ENCODE assay signal across 8 mouse cellular contexts in the genomic region with DNA sequence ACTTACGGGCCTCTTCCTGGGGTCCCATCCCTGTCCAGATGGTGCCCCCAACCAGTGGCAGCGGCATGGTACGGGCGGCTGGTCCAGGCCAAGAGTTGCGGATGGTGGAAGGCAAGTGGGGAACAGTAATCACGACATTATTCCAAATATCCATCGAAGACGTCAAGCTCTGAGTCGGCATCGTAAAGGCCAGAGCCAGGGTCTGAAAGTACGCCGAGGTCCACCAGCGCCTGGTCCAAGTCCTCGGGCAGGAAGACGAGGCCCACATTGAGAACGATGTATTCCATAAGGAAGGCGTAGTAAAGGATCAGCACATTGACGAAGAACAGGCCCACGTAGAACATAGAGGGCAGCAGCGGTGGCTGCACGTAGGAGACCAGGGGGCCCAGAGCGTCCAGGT. TPM values are rescaled to one million over a fixed set of nuclear protein-coding genes. Genes with fewer than 3 reads are reported as not detected.
DNase-seq lines count a peak whose midpoint lies in the region; ATAC-seq and TF ChIP-seq lines count a peak whose summit lies in the region.

No protein-coding gene starts in this region.

- no peak for TF ChIP-seq POLR2A in kidney, adult 2 months (IDR thresholded peaks at IDR 0.05; ENCODE audit: low read depth, low read length)

- no peak for TF ChIP-seq CTCF in kidney, adult 2 months (conservative IDR thresholded peaks at IDR 0.05; ENCODE audit: insufficient read depth, insufficient read length, low read depth, low read length)
- no peak for TF ChIP-seq CTCF in G1E (IDR thresholded peaks at IDR 0.05; ENCODE audit: low read depth, low read length)

- no peak for DNase-seq in kidney, adult 2 months
- no peak for DNase-seq in kidney, postnatal 4 days
- no peak for DNase-seq in G1E (ENCODE audit: low spot score)
- peak; percentile 38 for DNase-seq in forebrain, embryonic 10.5 days (ENCODE audit: extremely low spot score, low spot score)
- DNase-seq in mesoderm, embryonic 11.5 days (ENCODE audit: low read depth, low spot score): peak; percentile 18
- no peak for DNase-seq in retina, postnatal 1 day

- no peaks in the 10 kb centered on the region for H3K9me3 ChIP-seq in G1E (replicated peaks)
- no peaks in the 10 kb centered on the region for H3K9me3 ChIP-seq in forebrain, embryonic 10.5 days
- H3K9me3 ChIP-seq in intestine, embryonic 15.5 days: no peaks in the 10 kb centered on the region

- 4% methylated on average over 22 of the region's 22 CpGs for WGBS in kidney, adult 2 months
- WGBS in forebrain, embryonic 10.5 days: 6% methylated on average over 22 of the region's 22 CpGs
- WGBS in intestine, embryonic 15.5 days: 4% methylated on average over 22 of the region's 22 CpGs

- peaks cover 12% of the 10 kb centered on the region; the same call in 1 of the 2 replicates for H3K4me1 ChIP-seq in kidney, adult 2 months (ENCODE audit: control insufficient read depth, insufficient read depth, low read length)
- peaks cover 53% of the 10 kb centered on the region for H3K4me1 ChIP-seq in G1E (ENCODE audit: insufficient read depth, low read depth, low read length)
- peaks cover 61% of the 10 kb centered on the region for H3K4me1 ChIP-seq in forebrain, embryonic 10.5 days
- peaks cover 27% of the 10 kb centered on the region for H3K4me1 ChIP-seq in intestine, embryonic 15.5 days (replicated peaks)

- H3K27ac ChIP-seq in kidney, adult 2 months (ENCODE audit: insufficient read depth, low read depth, low read length): no peak overlapping the region
- H3K27ac ChIP-seq in forebrain, embryonic 10.5 days: peak overlapping the region; percentile 92
- H3K27ac ChIP-seq in intestine, embryonic 15.5 days: peak overlapping the region; percentile 91

- H3K9ac ChIP-seq in intestine, embryonic 15.5 days: peak overlapping the region; percentile 88

- ATAC-seq in G1E (ENCODE audit: extremely low read depth, insufficient number of reproducible peaks, low FRiP score, poor library complexity, severe bottlenecking): no peak
- ATAC-seq in intestine, embryonic 15.5 days: no peak; the same call in 1 of the 2 replicates
- no peak for ATAC-seq in erythroid progenitor cell, adult 5-6 weeks (replicated peaks; ENCODE audit: low FRiP score, poor library complexity, severe bottlenecking)

- H3K27me3 ChIP-seq in kidney, adult 2 months (replicated peaks; ENCODE audit: control insufficient read depth, insufficient read depth, low read length): no peaks in the 10 kb centered on the region
- H3K27me3 ChIP-seq in G1E (ENCODE audit: insufficient read depth, low read length): no peaks in the 10 kb centered on the region
- no peaks in the 10 kb centered on the region for H3K27me3 ChIP-seq in forebrain, embryonic 10.5 days (ENCODE audit: poor library complexity, severe bottlenecking)
- H3K27me3 ChIP-seq in intestine, embryonic 15.5 days (replicated peaks): no peaks in the 10 kb centered on the region

- no peaks in the 10 kb centered on the region for H3K36me3 ChIP-seq in kidney, adult 2 months (ENCODE audit: control insufficient read depth, insufficient read depth, low read length)
- peaks cover 29% of the 10 kb centered on the region for H3K36me3 ChIP-seq in G1E (replicated peaks)
- no peaks in the 10 kb centered on the region for H3K36me3 ChIP-seq in forebrain, embryonic 10.5 days (replicated peaks)
- no peaks in the 10 kb centered on the region for H3K36me3 ChIP-seq in intestine, embryonic 15.5 days

- peak overlapping the region; percentile 80 for H3K4me3 ChIP-seq in kidney, adult 2 months (ENCODE audit: insufficient read depth, low read depth, low read length)
- H3K4me3 ChIP-seq in G1E (ENCODE audit: low read depth, low read length): peak overlapping the region; percentile 77
- peak overlapping the region; percentile 79 for H3K4me3 ChIP-seq in forebrain, embryonic 10.5 days
- H3K4me3 ChIP-seq in intestine, embryonic 15.5 days (replicated peaks): peak overlapping the region; percentile 90

- H3K4me2 ChIP-seq in intestine, embryonic 15.5 days (replicated peaks): peak overlapping the region; percentile 90

RNA-seq across cellular contexts. Expression of a gene that starts 0.6 kb away (rescaled TPM):
- 40.0 and 41.0 TPM in 2 replicates for polyA plus RNA-seq in kidney, adult 2 months (2012; rRNA removed)
- total RNA-seq in G1E (2014; fragmentation: Nextera tagmentation) (7.1 and 12.1 TPM in 2 replicates), G1E (2017) (5.0 and 7.5 TPM in 2 replicates)
- 20.2 and 23.2 TPM in 2 replicates for polyA plus RNA-seq in G1E (2012)
- 14.1 and 14.6 TPM in 2 replicates for polyA plus RNA-seq in forebrain, embryonic 10.5 days (2016; fragmentation: Nextera tagmentation; extraction: Ambion mirVana)
- 14.1 and 14.7 TPM in 2 replicates for polyA plus RNA-seq in intestine, embryonic 15.5 days (2015; fragmentation: Nextera tagmentation; extraction: Ambion mirVana)
- total RNA-seq in erythroid progenitor cell, adult 5-6 weeks (2015; ENCODE audit: low replicate concordance): 2.2 and 5.4 TPM in 2 replicates
- 1.8 TPM in 1 of 2 replicates, not detected in the other for total RNA-seq in erythroid progenitor cell, adult 5-6 weeks (2017; ENCODE audit: low replicate concordance)

RNA-seq across cellular contexts. Expression of a gene that starts 2.9 kb away (rescaled TPM):
- 15.7 and 16.8 TPM in 2 replicates for polyA plus RNA-seq in kidney, adult 2 months (2012; rRNA removed)
- total RNA-seq in G1E (2014; fragmentation: Nextera tagmentation) (47.7 and 47.9 TPM in 2 replicates), G1E (2017) (11.9 and 12.6 TPM in 2 replicates)
- 15.4 and 18.1 TPM in 2 replicates for polyA plus RNA-seq in G1E (2012)
- 26.0 and 29.7 TPM in 2 replicates for polyA plus RNA-seq in forebrain, embryonic 10.5 days (2016; fragmentation: Nextera tagmentation; extraction: Ambion mirVana)
- 26.8 and 27.2 TPM in 2 replicates for polyA plus RNA-seq in intestine, embryonic 15.5 days (2015; fragmentation: Nextera tagmentation; extraction: Ambion mirVana)
- 6.7 and 8.6 TPM in 2 replicates for total RNA-seq in erythroid progenitor cell, adult 5-6 weeks (2015; ENCODE audit: low replicate concordance)
- 4.0 and 5.4 TPM in 2 replicates for total RNA-seq in erythroid progenitor cell, adult 5-6 weeks (2017; ENCODE audit: low replicate concordance)

Comparison
In these comparisons a context has a peak if more than half of its experiments do, and no peak if none do; other contexts are left out.
1. DNase-seq: peak in forebrain, embryonic 10.5 days (single experiment) and mesoderm, embryonic 11.5 days (single experiment); none in kidney, adult 2 months (single experiment), kidney, postnatal 4 days (0 of 2), G1E (single experiment) and retina, postnatal 1 day (single experiment).
2. Peak in every context shown above with its lines, with median percentiles within 50 percentile points of each other: H3K4me3 ChIP-seq.